Mouse (Mus musculus): ENCODE data around the gene Rab40c. TPM values are rescaled to one million over a fixed set of nuclear protein-coding genes. Genes with fewer than 3 reads are reported as not detected.

Rab40c gene
- 37.8 and 40.6 TPM in 2 replicates for polyA plus RNA-seq (2015; fragmentation: Nextera tagmentation; extraction: Ambion mirVana)

GRCm38 (mm10) chr17:25919144-25919785 is at the start of gene Rab40c:
TSS of gene Rab40c (minus strand) at chr17:25919727.

GRCm38 (mm10) chr17:25951803-25952623 is 32.5 kb upstream of the Rab40c start, which contains the start of gene A930017K11Rik:
TSS of gene A930017K11Rik (minus strand) at chr17:25952565.

GRCm38 (mm10) chr17:25944366-25945163 is 25.0 kb upstream of the Rab40c start, which contains the start of the genes Pigq and Nhlrc4:
TSS of gene Pigq (minus strand) at chr17:25944936.
TSS of gene Nhlrc4 (minus strand) at chr17:25944961.

GRCm38 (mm10) chr17:25880196-25880910 is 39.2 kb downstream of the Rab40c start, which contains the start of gene Wfikkn1:
TSS of gene Wfikkn1 (minus strand) at chr17:25880858.

GRCm38 (mm10) chr17:25874721-25875170 is 44.8 kb downstream of the Rab40c start, which contains the start of gene Mettl26:
TSS of gene Mettl26 (plus strand) at chr17:25875074.

GRCm38 (mm10) chr17:25868601-25869191 is 50.8 kb downstream of the Rab40c start, which contains the start of gene Mcrip2:
TSS of gene Mcrip2 (minus strand) at chr17:25868764.

GRCm38 (mm10) chr17:25860832-25861703 is 58.5 kb downstream of the Rab40c start, which contains the start of gene Wdr90:
TSS of gene Wdr90 (minus strand) at chr17:25861501.

GRCm38 (mm10) chr17:25844396-25844901 is 75.1 kb downstream of the Rab40c start, which contains the start of gene Rhot2:
TSS of gene Rhot2 (minus strand) at chr17:25844851.

GRCm38 (mm10) chr17:25841117-25841880 is 78.2 kb downstream of the Rab40c start, which contains the start of gene Gm20683:
TSS of gene Gm20683 (minus strand) at chr17:25841763.

GRCm38 (mm10) chr17:25837076-25837410 is 82.5 kb downstream of the Rab40c start, which contains the start of gene Rhbdl1:
TSS of gene Rhbdl1 (minus strand) at chr17:25837295.

GRCm38 (mm10) chr17:25833291-25833663 is 86.2 kb downstream of the Rab40c start, which contains the start of gene Stub1:
TSS of gene Stub1 (minus strand) at chr17:25833404.

Other genes starting within 250 kb of the Rab40c start
- 25.0 and 25.7 TPM in 2 replicates for gene Gng13, start 202.6 kb downstream of the Rab40c start, polyA plus RNA-seq (2015; fragmentation: Nextera tagmentation; extraction: Ambion mirVana)
- gene Chtf18, start 192.3 kb downstream of the Rab40c start, polyA plus RNA-seq (2015; fragmentation: Nextera tagmentation; extraction: Ambion mirVana) = 3.3 and 3.6 TPM in 2 replicates
- 28.2 and 33.0 TPM in 2 replicates for gene Rpusd1, start 192.1 kb downstream of the Rab40c start, polyA plus RNA-seq (2015; fragmentation: Nextera tagmentation; extraction: Ambion mirVana)
- gene Mslnl, start 183.7 kb downstream of the Rab40c start, polyA plus RNA-seq (2015; fragmentation: Nextera tagmentation; extraction: Ambion mirVana) = not detected in 2 replicates
- gene Msln, start 165.3 kb downstream of the Rab40c start, polyA plus RNA-seq (2015; fragmentation: Nextera tagmentation; extraction: Ambion mirVana) = 4.9 and 9.2 TPM in 2 replicates
- 22.1 and 26.8 TPM in 2 replicates for gene Narfl, start 146.0 kb downstream of the Rab40c start, polyA plus RNA-seq (2015; fragmentation: Nextera tagmentation; extraction: Ambion mirVana)
- gene Haghl, start 134.1 kb downstream of the Rab40c start, polyA plus RNA-seq (2015; fragmentation: Nextera tagmentation; extraction: Ambion mirVana) = 239 and 280 TPM in 2 replicates
- 0.57 and 0.65 TPM in 2 replicates for gene Ccdc78, start 133.1 kb downstream of the Rab40c start, polyA plus RNA-seq (2015; fragmentation: Nextera tagmentation; extraction: Ambion mirVana)
- gene Fam173a, start 126.8 kb downstream of the Rab40c start, polyA plus RNA-seq (2015; fragmentation: Nextera tagmentation; extraction: Ambion mirVana) = 114 and 116 TPM in 2 replicates
- 3.6 and 5.2 TPM in 2 replicates for gene AC134908.4, start 124.1 kb downstream of the Rab40c start, polyA plus RNA-seq (2015; fragmentation: Nextera tagmentation; extraction: Ambion mirVana)
- gene Metrn, start 122.6 kb downstream of the Rab40c start, polyA plus RNA-seq (2015; fragmentation: Nextera tagmentation; extraction: Ambion mirVana) = 120 and 140 TPM in 2 replicates
- 55.3 and 58.9 TPM in 2 replicates for gene Fbxl16, start 110.6 kb downstream of the Rab40c start, polyA plus RNA-seq (2015; fragmentation: Nextera tagmentation; extraction: Ambion mirVana)
- 21.0 and 21.7 TPM in 2 replicates for gene Wdr24, start 96.1 kb downstream of the Rab40c start, polyA plus RNA-seq (2015; fragmentation: Nextera tagmentation; extraction: Ambion mirVana)
- 37.1 and 44.5 TPM in 2 replicates for gene Jmjd8, start 90.9 kb downstream of the Rab40c start, polyA plus RNA-seq (2015; fragmentation: Nextera tagmentation; extraction: Ambion mirVana)
- gene Stub1, start 86.3 kb downstream of the Rab40c start, polyA plus RNA-seq (2015; fragmentation: Nextera tagmentation; extraction: Ambion mirVana) = 354 and 408 TPM in 2 replicates
- 89.7 and 104 TPM in 2 replicates for gene Rhbdl1, start 82.4 kb downstream of the Rab40c start, polyA plus RNA-seq (2015; fragmentation: Nextera tagmentation; extraction: Ambion mirVana)
- 13.1 and 18.9 TPM in 2 replicates for gene Gm20683, start 78.0 kb downstream of the Rab40c start, polyA plus RNA-seq (2015; fragmentation: Nextera tagmentation; extraction: Ambion mirVana)
- gene Rhot2, start 74.9 kb downstream of the Rab40c start, polyA plus RNA-seq (2015; fragmentation: Nextera tagmentation; extraction: Ambion mirVana) = 13.5 and 19.5 TPM in 2 replicates
- 9.4 and 12.7 TPM in 2 replicates for gene Wdr90, start 58.2 kb downstream of the Rab40c start, polyA plus RNA-seq (2015; fragmentation: Nextera tagmentation; extraction: Ambion mirVana)
- gene Mcrip2, start 51.0 kb downstream of the Rab40c start, polyA plus RNA-seq (2015; fragmentation: Nextera tagmentation; extraction: Ambion mirVana) = 64.6 and 66.2 TPM in 2 replicates
- 81.0 and 83.3 TPM in 2 replicates for gene Mettl26, start 44.7 kb downstream of the Rab40c start, polyA plus RNA-seq (2015; fragmentation: Nextera tagmentation; extraction: Ambion mirVana)
- 0.27 and 0.46 TPM in 2 replicates for gene Wfikkn1, start 38.9 kb downstream of the Rab40c start, polyA plus RNA-seq (2015; fragmentation: Nextera tagmentation; extraction: Ambion mirVana)
- gene Pigq, start 25.2 kb upstream of the Rab40c start, polyA plus RNA-seq (2015; fragmentation: Nextera tagmentation; extraction: Ambion mirVana) = 60.7 and 77.8 TPM in 2 replicates
- gene Nhlrc4, start 25.2 kb upstream of the Rab40c start, polyA plus RNA-seq (2015; fragmentation: Nextera tagmentation; extraction: Ambion mirVana) = not detected in 2 replicates
- 0.19 TPM in 1 of 2 replicates, not detected in the other for gene A930017K11Rik, start 32.8 kb upstream of the Rab40c start, polyA plus RNA-seq (2015; fragmentation: Nextera tagmentation; extraction: Ambion mirVana)
- 14.2 and 17.7 TPM in 2 replicates for gene Capn15, start 66.1 kb upstream of the Rab40c start, polyA plus RNA-seq (2015; fragmentation: Nextera tagmentation; extraction: Ambion mirVana)
- gene Rab11fip3, start 149.8 kb upstream of the Rab40c start, polyA plus RNA-seq (2015; fragmentation: Nextera tagmentation; extraction: Ambion mirVana) = 17.1 and 17.8 TPM in 2 replicates
- 38.7 and 44.3 TPM in 2 replicates for gene Decr2, start 170.6 kb upstream of the Rab40c start, polyA plus RNA-seq (2015; fragmentation: Nextera tagmentation; extraction: Ambion mirVana)
- 13.2 TPM in 2 replicates for gene Nme4, start 175.9 kb upstream of the Rab40c start, polyA plus RNA-seq (2015; fragmentation: Nextera tagmentation; extraction: Ambion mirVana)
- gene Tmem8, start 193.6 kb upstream of the Rab40c start, polyA plus RNA-seq (2015; fragmentation: Nextera tagmentation; extraction: Ambion mirVana) = 4.9 and 5.6 TPM in 2 replicates
- 192 and 200 TPM in 2 replicates for gene Mrpl28, start 203.8 kb upstream of the Rab40c start, polyA plus RNA-seq (2015; fragmentation: Nextera tagmentation; extraction: Ambion mirVana)
- gene Axin1, start 219.0 kb upstream of the Rab40c start, polyA plus RNA-seq (2015; fragmentation: Nextera tagmentation; extraction: Ambion mirVana) = 12.8 and 15.4 TPM in 2 replicates

All from neural tube, postnatal 0 days (tissue).